Mouse (Mus musculus): ENCODE data around the gene Rfc2.

DNA sequence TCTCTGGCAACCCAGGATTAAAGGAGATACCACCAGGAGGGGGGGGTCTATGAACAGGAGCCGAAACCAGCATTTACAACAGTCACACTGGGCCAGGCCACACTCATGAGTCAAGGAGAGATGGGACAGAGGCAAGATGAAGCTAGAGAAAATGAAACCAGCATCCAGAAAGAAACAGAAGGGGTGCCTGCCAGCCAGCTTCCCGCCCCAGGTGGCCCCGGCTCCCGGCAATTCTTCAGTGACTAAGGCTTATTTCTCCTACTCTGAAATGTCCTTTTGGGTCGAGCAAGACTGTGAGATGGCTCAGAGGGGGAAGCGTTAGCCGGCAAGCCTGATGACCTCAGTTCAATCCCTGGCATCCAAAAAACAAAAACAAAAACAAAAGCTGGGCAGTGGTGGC is 34.4 kb upstream of the Rfc2 start:
- TF ChIP-seq CTCF (IDR thresholded peaks at IDR 0.05; ENCODE audit: borderline replicate concordance, control insufficient read depth, extremely low read depth, insufficient read depth, low read length, poor library complexity) = no peak
- TF ChIP-seq POLR2A (IDR thresholded peaks at IDR 0.05; ENCODE audit: control insufficient read depth, extremely low read depth, insufficient read depth, low read length, poor library complexity) = no peak
